Mouse (Mus musculus) liver, postnatal 0 days (tissue): ENCODE measurements around the gene Prx.

Experiments
- CTCF ChIP-seq: sonication (generic); IDR thresholded peaks from 2 replicates; pipeline ENCODE4 v1.5.1; 2016; ENCODE audit warnings: antibody characterized with exemption, low read depth
- EP300 ChIP-seq: IDR thresholded peaks from 2 replicates; pipeline ENCODE4 v1.6.1; 2016; ENCODE audit warnings: antibody characterized with exemption, low read depth, mild to moderate bottlenecking

DNA sequence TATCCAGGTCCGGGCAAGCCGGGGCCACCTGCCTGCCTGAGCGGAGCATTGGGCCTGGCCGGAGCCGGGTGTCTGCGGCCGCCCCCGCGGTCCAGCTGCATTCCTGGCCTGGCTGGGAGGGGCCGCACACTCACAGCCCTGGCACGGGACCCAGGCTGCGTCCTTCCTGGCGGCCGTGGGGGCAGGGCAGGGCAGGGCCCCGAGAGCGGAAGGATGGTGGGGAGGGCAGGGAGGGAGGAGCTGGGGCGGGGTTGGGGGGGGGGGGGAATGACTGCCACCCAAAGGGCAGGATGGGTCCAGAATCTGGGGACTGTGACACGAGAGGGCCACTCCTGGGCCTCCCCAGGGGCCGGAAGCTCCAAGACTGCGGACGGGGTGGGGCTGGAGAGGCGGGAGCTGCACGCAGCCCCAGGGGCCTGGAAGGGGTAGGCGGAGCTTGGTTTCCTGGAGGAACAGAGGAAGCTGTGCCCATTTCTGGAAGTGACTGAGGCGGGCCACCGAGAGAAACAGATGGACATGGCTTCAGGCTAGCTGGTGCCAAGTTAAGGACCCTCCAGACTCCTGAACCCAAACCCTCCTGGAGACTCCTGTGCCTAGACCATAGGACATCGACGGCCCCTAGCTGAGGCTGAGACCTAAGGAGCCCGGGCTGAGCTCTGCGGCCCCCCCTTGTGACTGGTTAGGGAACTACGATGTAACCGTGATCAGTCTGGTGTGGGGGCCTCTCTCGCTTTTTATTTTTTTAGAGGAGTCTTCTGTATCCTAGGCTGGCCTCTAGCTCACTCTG is 8.4 kb upstream of the Prx start:
- TF ChIP-seq EP300, result 0 out of 2 replicates have a peak, but pooled peaks have one; percentile 21
- peak; percentile 88 for TF ChIP-seq CTCF
